Mouse (Mus musculus): ENCODE results near the gene Phb. TPM values are rescaled to one million over a fixed set of nuclear protein-coding genes. Genes with fewer than 3 reads are reported as not detected.

Gene Phb
- polyA plus RNA-seq, 1 experiment from 2014 or later = 205 TPM

GRCm38 (mm10) chr11:95716136-95716535 is 49.4 kb downstream of the Phb start:
- ATAC-seq = no peak
- Histone ChIP-seq H3K27me3 (replicated peaks) (no peaks in the 10 kb centered on the region), H3K4me2 (no peak overlapping the region), H3K4me3 (no peak overlapping the region), H3K36me3 (no peaks in the 10 kb centered on the region), H3K9ac (no peak overlapping the region), H3K27ac (no peak overlapping the region), H3K9me3 (replicated peaks) (no peaks in the 10 kb centered on the region), H3K4me1 (peaks cover 49% of the 10 kb centered on the region)
- 74% methylated on average over 8 of the region's 8 CpGs for WGBS (ENCODE audit: insufficient replicate concordance)

GRCm38 (mm10) chr11:95719356-95719755 is 52.6 kb downstream of the Phb start:
- H3K36me3 ChIP-seq = peaks cover 6% of the 10 kb centered on the region
- WGBS (ENCODE audit: insufficient replicate concordance) = 84% methylated on average over 3 of the region's 3 CpGs
- ATAC-seq = no peak

GRCm38 (mm10) chr11:95723287-95723686 is 56.5 kb downstream of the Phb start, which contains the start of gene B130006D01Rik:
Gene B130006D01Rik, plus strand, starts transcription at chr11:95723587.
- Histone ChIP-seq H3K9ac (no peak within 1 kb of the TSS), H3K9me3 (replicated peaks) (no peaks in the 10 kb centered on the region), H3K27ac (no peak within 1 kb of the TSS), H3K4me3 (no peak within 1 kb of the TSS), H3K4me2 (no peak within 1 kb of the TSS), H3K36me3 (peaks cover 6% of the 10 kb centered on the region), H3K27me3 (replicated peaks) (no peaks in the 10 kb centered on the region), H3K4me1 (peaks cover 23% of the 10 kb centered on the region)
- WGBS (ENCODE audit: insufficient replicate concordance) = 83% methylated on average over 5 of the region's 5 CpGs
- no peak for ATAC-seq

More at GRCm38 (mm10) chr11:95719356-95719755, 52.6 kb downstream of the Phb start:
- Histone ChIP-seq H3K9me3 (replicated peaks) (no peaks in the 10 kb centered on the region), H3K27me3 (replicated peaks) (no peaks in the 10 kb centered on the region), H3K9ac (no peak overlapping the region), H3K4me3 (no peak overlapping the region), H3K4me2 (no peak overlapping the region), H3K4me1 (peaks cover 35% of the 10 kb centered on the region), H3K27ac (no peak overlapping the region)

- Histone ChIP-seq H3K4me3 (no peak overlapping the region), H3K9me3 (replicated peaks) (no peaks in the 10 kb centered on the region), H3K27ac (no peak overlapping the region), H3K4me2 (no peak overlapping the region), H3K36me3 (peaks cover 6% of the 10 kb centered on the region), H3K27me3 (replicated peaks) (no peaks in the 10 kb centered on the region), H3K4me1 (peaks cover 30% of the 10 kb centered on the region), H3K9ac (no peak overlapping the region)
- 84% methylated on average over 4 of the region's 4 CpGs for WGBS (ENCODE audit: insufficient replicate concordance)
- ATAC-seq = no peak
Measured at GRCm38 (mm10) chr11:95724466-95724865, 57.7 kb downstream of the Phb start.

GRCm38 (mm10) chr11:95726156-95726555 is 59.4 kb downstream of the Phb start:
- H3K9me3 ChIP-seq (replicated peaks) = no peaks in the 10 kb centered on the region
- 73% methylated on average over 4 of the region's 4 CpGs for WGBS (ENCODE audit: insufficient replicate concordance)
- H3K4me2 ChIP-seq = no peak overlapping the region
- H3K4me1 ChIP-seq = peaks cover 30% of the 10 kb centered on the region
- H3K9ac ChIP-seq = no peak overlapping the region
- no peak overlapping the region for H3K4me3 ChIP-seq
- H3K27ac ChIP-seq = no peak overlapping the region
- no peaks in the 10 kb centered on the region for H3K27me3 ChIP-seq (replicated peaks)
- peaks cover 6% of the 10 kb centered on the region for H3K36me3 ChIP-seq
- ATAC-seq = no peak

GRCm38 (mm10) chr11:95727947-95728346 is 61.2 kb downstream of the Phb start:
- 73% methylated on average over 5 of the region's 5 CpGs for WGBS (ENCODE audit: insufficient replicate concordance)
- H3K9ac ChIP-seq = no peak overlapping the region
- no peak for ATAC-seq
- H3K9me3 ChIP-seq (replicated peaks) = no peaks in the 10 kb centered on the region
- H3K4me1 ChIP-seq = peaks cover 30% of the 10 kb centered on the region
- H3K36me3 ChIP-seq = no peaks in the 10 kb centered on the region
- no peak overlapping the region for H3K27ac ChIP-seq
- H3K4me2 ChIP-seq = no peak overlapping the region
- no peaks in the 10 kb centered on the region for H3K27me3 ChIP-seq (replicated peaks)
- no peak overlapping the region for H3K4me3 ChIP-seq

- no peak overlapping the region for H3K4me3 ChIP-seq
- H3K27me3 ChIP-seq (replicated peaks) = no peaks in the 10 kb centered on the region
- H3K27ac ChIP-seq = 0 out of 2 replicates have a peak overlapping the region, but pooled peaks have one; percentile 28
- ATAC-seq = no peak
- 0 out of 2 replicates have a peak overlapping the region, but pooled peaks have one; percentile 9 for H3K4me2 ChIP-seq
- WGBS (ENCODE audit: insufficient replicate concordance) = 74% methylated on average over 12 of the region's 12 CpGs
- no peaks in the 10 kb centered on the region for H3K9me3 ChIP-seq (replicated peaks)
- H3K9ac ChIP-seq = no peak overlapping the region
- peaks cover 27% of the 10 kb centered on the region for H3K4me1 ChIP-seq
- no peaks in the 10 kb centered on the region for H3K36me3 ChIP-seq
Measured at GRCm38 (mm10) chr11:95728916-95729907, 62.5 kb downstream of the Phb start.

Other genes starting within 250 kb of the Phb start
- 0.14 and 0.24 TPM in 2 replicates for gene Nxph3, start 152.4 kb upstream of the Phb start, polyA plus RNA-seq (2016; fragmentation: Nextera tagmentation; extraction: Ambion mirVana)
- 4.8 and 5.9 TPM in 2 replicates for gene Ngfr, start 79.2 kb upstream of the Phb start, polyA plus RNA-seq (2016; fragmentation: Nextera tagmentation; extraction: Ambion mirVana)
- gene Zfp652, start 45.7 kb downstream of the Phb start, polyA plus RNA-seq (2016; fragmentation: Nextera tagmentation; extraction: Ambion mirVana) = 8.9 TPM in 2 replicates
- 0.62 and 0.65 TPM in 2 replicates for gene B130006D01Rik, start 56.6 kb downstream of the Phb start, polyA plus RNA-seq (2016; fragmentation: Nextera tagmentation; extraction: Ambion mirVana)
- 2.7 and 3.4 TPM in 2 replicates for gene Phospho1, start 157.5 kb downstream of the Phb start, polyA plus RNA-seq (2016; fragmentation: Nextera tagmentation; extraction: Ambion mirVana)
- 15.8 and 16.7 TPM in 2 replicates for gene Gngt2, start 170.3 kb downstream of the Phb start, polyA plus RNA-seq (2016; fragmentation: Nextera tagmentation; extraction: Ambion mirVana)
- 7.3 and 7.6 TPM in 2 replicates for gene Abi3, start 175.5 kb downstream of the Phb start, polyA plus RNA-seq (2016; fragmentation: Nextera tagmentation; extraction: Ambion mirVana)
- gene B4galnt2, start 247.9 kb downstream of the Phb start, polyA plus RNA-seq (2016; fragmentation: Nextera tagmentation; extraction: Ambion mirVana) = 0.39 and 0.51 TPM in 2 replicates